ENCODE assay signal across 8 mouse cellular contexts in genomic region chr11:97781832-97782563, GRCm38 (mm10). TPM values are rescaled to one million over a fixed set of nuclear protein-coding genes. Genes with fewer than 3 reads are reported as not detected.
DNase-seq lines count a peak whose midpoint lies in the region; ATAC-seq and TF ChIP-seq lines count a peak whose summit lies in the region.

Rpl23 (minus strand) TSS chr11:97782437.

- peaks cover 29% of the 10 kb centered on the region for H3K4me1 ChIP-seq in hindbrain, embryonic 13.5 days (replicated peaks)

- in situ Hi-C loops in Patski (cut with MboI; ENCODE audit: low pct_unique_long_range_greater_than_20kb): no loop called here

- peak within 1 kb of the TSS; percentile 87 for H3K4me2 ChIP-seq in hindbrain, embryonic 13.5 days

- H3K4me3 ChIP-seq in hindbrain, embryonic 13.5 days: peak within 1 kb of the TSS; percentile 85

- under 1% methylated on average over 67 of the region's 67 CpGs for WGBS in hindbrain, embryonic 13.5 days

- CTCF ChIA-PET in Patski (lab: Charles Lee): interaction anchor here (1.5 kb wide), 1 partner anchor 10 kb away, joined by 5 read pairs; no protein-coding TSS in a partner anchor

- peak within 1 kb of the TSS; percentile 92 for H3K27ac ChIP-seq in hindbrain, embryonic 13.5 days

- H3K9me3 ChIP-seq in hindbrain, embryonic 13.5 days: no peaks in the 10 kb centered on the region

- DNase-seq in Patski (ENCODE audit: low read depth, low spot score): peak; percentile 83
- peak; percentile 100 for DNase-seq in cerebellum, postnatal 14 days
- DNase-seq in frontal cortex, postnatal 14 days (ENCODE audit: low spot score in 2 of 2): peak; percentile 98 to 100
- peak; percentile 99 for DNase-seq in layer of hippocampus, postnatal 25 days (ENCODE audit: extremely low spot score in 1 of 2, low spot score in 1 of 2)
- peak; percentile 99 for DNase-seq in lung, postnatal 25 days (ENCODE audit: low spot score)
- DNase-seq in retina, embryonic 14.5 days (ENCODE audit: low spot score): peak; percentile 99
- peak; percentile 100 for DNase-seq in thymus, postnatal 4 days

- no peak for TF ChIP-seq CTCF in Patski (IDR thresholded peaks at IDR 0.05)

- peak; percentile 39 for ATAC-seq in Patski
- peak; percentile 96 for ATAC-seq in hindbrain, embryonic 13.5 days (ENCODE audit: low FRiP score)

- peak within 1 kb of the TSS; percentile 98 for H3K9ac ChIP-seq in hindbrain, embryonic 13.5 days

- H3K27me3 ChIP-seq in Patski: no peaks in the 10 kb centered on the region
- no peaks in the 10 kb centered on the region for H3K27me3 ChIP-seq in hindbrain, embryonic 13.5 days

- POLR2A ChIA-PET in Patski (lab: Charles Lee): interaction anchor here (1.0 to 1.8 kb wide), 2 partner anchors 15 to 17 kb away, joined by 3 to 4 read pairs; no protein-coding TSS in a partner anchor

- peaks cover 38% of the 10 kb centered on the region for H3K36me3 ChIP-seq in hindbrain, embryonic 13.5 days

RNA-seq across cellular contexts. Expression of gene Rpl23, which starts in this region (rescaled TPM):
- 568 TPM for polyA plus RNA-seq in Patski (2021)
- 369 and 380 TPM in 2 replicates for polyA plus RNA-seq in hindbrain, embryonic 13.5 days (2015; fragmentation: Nextera tagmentation; extraction: Ambion mirVana)
- 100 to 1,000 TPM; 327 to 397 TPM for total RNA-seq in layer of hippocampus, postnatal 25 days (2021)

Comparison
In these comparisons a context has a peak if more than half of its experiments do, and no peak if none do; other contexts are left out.
1. Peak in every context shown above with its lines: DNase-seq, ATAC-seq, H3K4me3 ChIP-seq and H3K27ac ChIP-seq.